Mouse (Mus musculus) MEL (cell line): ENCODE results near the gene Smg5. TPM values are rescaled to one million over a fixed set of nuclear protein-coding genes. Genes with fewer than 3 reads are reported as not detected.
A peak's percentile ranks its signal among the peaks of the same experiment; 100 is the strongest.

ENCODE experiments used
- DNase-seq: peaks from one replicate; pipeline ENCODE4 v3.0.0; 2011; ENCODE audit warnings: low read depth, low spot score
- H3K27ac ChIP-seq: 2 replicates; pipeline ENCODE4 v1.5.1; 2012; ENCODE audit warnings: low read depth, mild to moderate bottlenecking, control low read depth, low read length, moderate library complexity; ENCODE audit not compliant: control insufficient read depth
- H3K27me3 ChIP-seq, 2 experiments: fragments of 150-350 bp in 1 of 2; sonication (generic) in 1 of 2; 2 replicates each; pipeline ENCODE4 v1.6.1; 2012; ENCODE audit warnings: low read length in 2 of 2, mild to moderate bottlenecking in 2 of 2, improper control_type of control experiment in 1 of 2, moderate library complexity in 1 of 2; ENCODE audit not compliant: insufficient read depth in 2 of 2, control insufficient read depth in 1 of 2
- H3K36me3 ChIP-seq, 2 experiments: 2 replicates each; pipeline ENCODE4 v1.6.1; 2012 to 2014; ENCODE audit warnings: low read length in 2 of 2, improper control_type of control experiment in 1 of 2, inconsistent platforms in 1 of 2, mild to moderate bottlenecking in 1 of 2; ENCODE audit not compliant: insufficient read depth in 2 of 2, control insufficient read depth in 1 of 2
- H3K4me1 ChIP-seq, 2 experiments: fragments of 150-350 bp in 1 of 2; sonication (generic) in 1 of 2; 2 replicates each; pipeline ENCODE4 v1.6.1; 2012; ENCODE audit warnings: low read length in 2 of 2, improper control_type of control experiment in 1 of 2, mild to moderate bottlenecking in 1 of 2; ENCODE audit not compliant: insufficient read depth in 2 of 2, control insufficient read depth in 1 of 2
- H3K4me3 ChIP-seq, 2 experiments: fragments of 150-350 bp in 1 of 2; sonication (generic) in 1 of 2; 2 replicates each; pipeline ENCODE4 v1.5.1; 2012; ENCODE audit warnings: low read depth in 2 of 2, low read length in 2 of 2, mild to moderate bottlenecking in 2 of 2, moderate library complexity in 2 of 2, control low read depth in 1 of 2, improper control_type of control experiment in 1 of 2; ENCODE audit not compliant: control insufficient read depth in 1 of 2, insufficient read depth in 1 of 2
- H3K79me2 ChIP-seq: 2 replicates; pipeline ENCODE4 v1.6.1; 2012; ENCODE audit warnings: mild to moderate bottlenecking, low read length, moderate library complexity; ENCODE audit not compliant: control insufficient read depth, poor library complexity, insufficient read depth
- H3K9ac ChIP-seq: 2 replicates; pipeline ENCODE4 v1.6.1; 2012; ENCODE audit warnings: low read depth, mild to moderate bottlenecking, control low read depth, low read length, moderate library complexity; ENCODE audit not compliant: control insufficient read depth, poor library complexity, severe bottlenecking
- H3K9me3 ChIP-seq: fragments of 150-350 bp; sonication (generic); replicated peaks from 2 replicates; pipeline ENCODE4 v1.6.1; 2012; ENCODE audit warnings: mild to moderate bottlenecking, low read length, improper control_type of control experiment, moderate library complexity; ENCODE audit not compliant: insufficient read depth
- CHD1 ChIP-seq: IDR thresholded peaks from 2 replicates; pipeline ENCODE4 v1.6.1; 2012; ENCODE audit warnings: low read depth, mild to moderate bottlenecking, inconsistent platforms, low read length, improper control_type of control experiment
- CHD2 ChIP-seq: IDR thresholded peaks from 2 replicates; pipeline ENCODE4 v1.6.1; 2011; ENCODE audit warnings: low read length, improper control_type of control experiment
- CTCF ChIP-seq, 3 experiments: IDR thresholded peaks in 2 of 3; conservative IDR thresholded peaks in 1 of 3; 2 replicates each; pipeline ENCODE4 v1.5.1; 2011 to 2012; ENCODE audit warnings: low read length in 3 of 3, low read depth in 2 of 3, mild to moderate bottlenecking in 2 of 3, improper control_type of control experiment in 1 of 3, inconsistent platforms in 1 of 3, mixed read lengths in 1 of 3, moderate library complexity in 1 of 3; ENCODE audit not compliant: control insufficient read depth in 1 of 3, insufficient read depth in 1 of 3, poor library complexity in 1 of 3, severe bottlenecking in 1 of 3
- ELF1 ChIP-seq: IDR thresholded peaks from 2 replicates; pipeline ENCODE4 v1.6.1; 2014; ENCODE audit warnings: low read depth, mild to moderate bottlenecking, inconsistent platforms, low read length, improper control_type of control experiment, moderate library complexity
- ETS1 ChIP-seq: IDR thresholded peaks from 2 replicates; pipeline ENCODE4 v1.6.1; 2012; ENCODE audit warnings: low read depth, mild to moderate bottlenecking, inconsistent platforms, low read length, improper control_type of control experiment, moderate library complexity
- GABPA ChIP-seq: IDR thresholded peaks from 2 replicates; pipeline ENCODE4 v1.6.1; 2012; ENCODE audit warnings: low read depth, mild to moderate bottlenecking, inconsistent platforms, low read length, improper control_type of control experiment, moderate library complexity
- GATA1 ChIP-seq: IDR thresholded peaks from 2 replicates; pipeline ENCODE4 v1.6.1; 2011; ENCODE audit warnings: low read depth, low read length, improper control_type of control experiment
- JUND ChIP-seq: IDR thresholded peaks from 2 replicates; pipeline ENCODE4 v1.6.1; 2011; ENCODE audit warnings: low read depth, mild to moderate bottlenecking, improper control_type of control experiment, low read length
- MAFK ChIP-seq: IDR thresholded peaks from 2 replicates; pipeline ENCODE4 v1.6.1; 2011; ENCODE audit warnings: low read depth, mild to moderate bottlenecking, low read length, improper control_type of control experiment, borderline replicate concordance
- MEF2A ChIP-seq: IDR thresholded peaks from 2 replicates; pipeline ENCODE4 v1.6.1; 2014; ENCODE audit warnings: low read depth, mild to moderate bottlenecking, inconsistent platforms, low read length, improper control_type of control experiment; ENCODE audit not compliant: poor library complexity, insufficient replicate concordance, severe bottlenecking; ENCODE audit errors: extremely low read depth
- MXI1 ChIP-seq: IDR thresholded peaks from 2 replicates; pipeline ENCODE4 v1.6.1; 2011; ENCODE audit warnings: mild to moderate bottlenecking, low read depth, low read length, improper control_type of control experiment
- MYB ChIP-seq: IDR thresholded peaks from 2 replicates; pipeline ENCODE4 v1.6.1; 2011; ENCODE audit warnings: mild to moderate bottlenecking, low read depth, low read length, improper control_type of control experiment
- MYC ChIP-seq: IDR thresholded peaks from 2 replicates; pipeline ENCODE4 v1.6.1; 2011; ENCODE audit warnings: low read depth, mild to moderate bottlenecking, low read length, improper control_type of control experiment, moderate library complexity
- POLR2A ChIP-seq, 2 experiments: IDR thresholded peaks; 2 replicates each; pipeline ENCODE4 v1.6.1; 2011 to 2012; ENCODE audit warnings: low read length in 2 of 2, mild to moderate bottlenecking in 2 of 2, control low read depth in 1 of 2, improper control_type of control experiment in 1 of 2, low read depth in 1 of 2, moderate library complexity in 1 of 2; ENCODE audit not compliant: control insufficient read depth in 1 of 2, insufficient read depth in 1 of 2, poor library complexity in 1 of 2
- POLR2AphosphoS2 ChIP-seq: IDR thresholded peaks from 2 replicates; pipeline ENCODE4 v1.6.1; 2011; ENCODE audit warnings: low read length, improper control_type of control experiment
- POLR2AphosphoS5 ChIP-seq: IDR thresholded peaks from 2 replicates; pipeline ENCODE4 v1.6.1; 2012; ENCODE audit warnings: low read depth, borderline replicate concordance, mild to moderate bottlenecking, inconsistent platforms, low read length, moderate library complexity, mixed read lengths
- RAD21 ChIP-seq: IDR thresholded peaks from 2 replicates; pipeline ENCODE4 v1.6.1; 2011; ENCODE audit warnings: mild to moderate bottlenecking, low read depth, low read length, improper control_type of control experiment
- RCOR1 ChIP-seq: IDR thresholded peaks from 2 replicates; pipeline ENCODE4 v1.6.1; 2012; ENCODE audit warnings: low read depth, mild to moderate bottlenecking, inconsistent platforms, low read length, improper control_type of control experiment
- SIN3A ChIP-seq: IDR thresholded peaks from 2 replicates; pipeline ENCODE4 v1.6.1; 2012; ENCODE audit warnings: low read length, improper control_type of control experiment, inconsistent platforms
- SMC3 ChIP-seq: IDR thresholded peaks from 2 replicates; pipeline ENCODE4 v1.6.1; 2011; ENCODE audit warnings: low read depth, low read length, improper control_type of control experiment
- TAL1 ChIP-seq: IDR thresholded peaks from 2 replicates; pipeline ENCODE4 v1.6.1; 2012; ENCODE audit warnings: mild to moderate bottlenecking, inconsistent platforms, low read length, moderate library complexity, mixed read lengths
- TBP ChIP-seq: IDR thresholded peaks from 2 replicates; pipeline ENCODE4 v1.8.0; 2011; ENCODE audit warnings: low read depth, low read length, improper control_type of control experiment
- TCF12 ChIP-seq: IDR thresholded peaks from 2 replicates; pipeline ENCODE4 v1.6.1; 2014; ENCODE audit warnings: low read depth, mild to moderate bottlenecking, inconsistent platforms, low read length, improper control_type of control experiment, moderate library complexity
- UBTF ChIP-seq: IDR thresholded peaks from 2 replicates; pipeline ENCODE4 v1.6.1; 2012; ENCODE audit warnings: low read depth, mild to moderate bottlenecking, inconsistent platforms, low read length, improper control_type of control experiment, moderate library complexity, borderline replicate concordance; ENCODE audit not compliant: insufficient read depth
- USF1 ChIP-seq: IDR thresholded peaks from 2 replicates; pipeline ENCODE4 v1.6.1; 2014; ENCODE audit warnings: low read depth, mild to moderate bottlenecking, inconsistent platforms, low read length, improper control_type of control experiment, moderate library complexity
- USF2 ChIP-seq, 2 experiments: IDR thresholded peaks; 2 replicates each; pipeline ENCODE4 v1.6.1; 2011 to 2012; ENCODE audit warnings: improper control_type of control experiment in 2 of 2, low read length in 2 of 2, borderline replicate concordance in 1 of 2, inconsistent platforms in 1 of 2, low read depth in 1 of 2, mild to moderate bottlenecking in 1 of 2; ENCODE audit not compliant: insufficient read depth in 1 of 2
- ZC3H11A ChIP-seq: IDR thresholded peaks from 2 replicates; pipeline ENCODE4 v1.6.1; 2012; ENCODE audit warnings: low read depth, mild to moderate bottlenecking, inconsistent platforms, low read length, improper control_type of control experiment
- ZKSCAN1 ChIP-seq: IDR thresholded peaks from 2 replicates; pipeline ENCODE4 v1.6.1; 2012; ENCODE audit warnings: low read depth, mild to moderate bottlenecking, inconsistent platforms, low read length, improper control_type of control experiment, moderate library complexity
- ZMIZ1 ChIP-seq: IDR thresholded peaks from 2 replicates; pipeline ENCODE4 v1.6.1; 2012; ENCODE audit warnings: low read depth, mild to moderate bottlenecking, inconsistent platforms, low read length, improper control_type of control experiment, moderate library complexity
- polyA plus RNA-seq, 2 experiments: library from polyadenylated mRNA; stranded (reverse) in 1 of 2; unstranded in 1 of 2; fragments of >175 nt in 1 of 2; fragments of >200 nt in 1 of 2; gene quantifications; 2 replicates each; pipeline versions ENCODE4 v1.2.1 to v1.2.4; 2012; ENCODE audit warnings: low replicate concordance in 2 of 2, low read depth in 1 of 2; ENCODE audit not compliant: insufficient read length in 2 of 2, insufficient read depth in 1 of 2, missing spikeins in 1 of 2
- total RNA-seq: library from RNA; depleted of rRNA; stranded (reverse); fragments of 300-350 nt; gene quantifications from 2 replicates; pipeline ENCODE4 v1.2.3, GENCODE M21; 2012

Smg5 gene
- total and polyA plus RNA-seq, 3 experiments, result 97.9 to 148 (median 123) TPM

DNA sequence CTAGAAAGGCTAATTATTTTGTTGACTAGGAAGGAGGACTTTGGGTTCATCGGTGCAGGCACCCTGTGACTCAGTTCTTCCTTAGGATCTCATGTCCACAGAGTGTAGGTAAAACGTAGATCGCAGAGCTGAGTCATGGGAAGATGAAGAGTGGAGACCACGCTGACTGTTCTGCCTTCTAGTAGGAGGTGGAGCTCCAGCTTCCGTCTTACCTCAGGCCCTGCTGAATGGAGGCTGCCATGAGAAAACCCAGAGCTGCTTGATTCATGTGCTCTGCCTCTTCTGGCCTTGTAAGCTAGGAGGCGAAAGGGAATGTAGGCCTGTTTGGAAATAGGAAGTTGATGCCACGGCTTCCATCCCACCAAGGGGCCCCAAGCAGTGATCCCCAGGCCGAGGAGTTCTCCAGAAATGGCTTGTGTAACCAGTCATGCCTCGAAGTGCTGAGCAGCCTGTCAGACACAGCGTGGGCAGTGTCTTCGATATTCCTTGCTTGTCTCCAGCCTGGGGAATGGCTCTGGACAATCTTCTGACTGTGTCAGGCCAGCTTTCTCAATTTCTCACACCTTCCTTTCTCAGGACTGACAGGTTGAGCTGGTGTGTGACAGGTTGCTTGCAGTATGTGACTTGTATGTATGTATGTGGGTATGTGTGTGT is 1.4 kb downstream of the Smg5 start:
- H3K9ac ChIP-seq, result no peak overlapping the region
- DNase-seq, result peak; percentile 52
- no peaks in the 10 kb centered on the region for H3K9me3 ChIP-seq
- H3K36me3 ChIP-seq, result peaks cover 8 to 29% of the 10 kb centered on the region in 2 experiments
- peaks cover 3 to 27% of the 10 kb centered on the region in 2 experiments; a peak in 3 of 4 replicates for H3K4me1 ChIP-seq
- TF ChIP-seq MYB, result no peak
- no peak for TF ChIP-seq ELF1
- no peak for TF ChIP-seq GATA1
- no peak for TF ChIP-seq MAFK
- TF ChIP-seq JUND, result no peak
- TF ChIP-seq POLR2AphosphoS5, result no peak
- TF ChIP-seq TBP, result no peak
- TF ChIP-seq MYC, result no peak
- TF ChIP-seq MXI1, result no peak
- TF ChIP-seq GABPA, result no peak
- TF ChIP-seq TAL1, result no peak
- no peaks in the 10 kb centered on the region for H3K27me3 ChIP-seq
- no peak overlapping the region for H3K4me3 ChIP-seq
- peaks cover 33% of the 10 kb centered on the region for H3K79me2 ChIP-seq
- no peak overlapping the region for H3K27ac ChIP-seq

DNA sequence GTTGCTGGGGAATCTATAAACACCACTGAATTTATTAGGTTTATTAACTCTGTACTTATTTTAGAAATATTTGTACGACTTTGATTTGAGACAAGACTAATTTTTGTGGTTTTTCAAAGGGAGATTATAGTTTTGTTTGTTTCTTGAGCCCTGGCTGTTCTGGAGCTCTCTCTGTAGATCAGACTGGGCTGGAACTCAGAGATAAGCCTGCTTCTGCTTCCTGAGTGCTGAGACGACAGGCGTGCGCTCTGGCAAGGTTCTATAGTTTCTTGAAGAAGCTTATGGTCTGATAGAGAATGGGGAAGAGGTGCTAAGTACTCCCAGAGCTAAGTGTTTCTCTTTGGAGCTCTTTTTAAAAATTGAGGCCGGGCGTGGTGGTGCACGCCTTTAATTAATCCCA is 2.3 kb downstream of the Smg5 start:
- Histone ChIP-seq H3K27ac (peak overlapping the region; percentile 5; the same call in 1 of the 2 replicates), H3K9me3 (no peaks in the 10 kb centered on the region), H3K4me1 (peaks cover 3 to 27% of the 10 kb centered on the region in 2 experiments; a peak in 3 of 4 replicates), H3K4me3 (no peak overlapping the region), H3K36me3 (peaks cover 8 to 29% of the 10 kb centered on the region in 2 experiments), H3K27me3 (no peaks in the 10 kb centered on the region), H3K79me2 (peaks cover 33% of the 10 kb centered on the region), H3K9ac (no peak overlapping the region)
- DNase-seq, result peak; percentile 98
- TF ChIP-seq POLR2A (IDR thresholded peaks at IDR 0.05; ENCODE audit: control insufficient read depth in 1 of 2, insufficient read depth in 1 of 2, low read depth in 1 of 2, low read length in 2 of 2, poor library complexity in 1 of 2), result 0 out of 4 replicates have a peak, but pooled peaks of 1 of the 2 experiments have one; percentile 30
- no peak for TF ChIP-seq POLR2AphosphoS2
- TF ChIP-seq CHD1, result no peak
- peak; percentile 97 for TF ChIP-seq TCF12
- TF ChIP-seq MAFK, result peak; percentile 82; the same call in 1 of the 2 replicates
- no peak for TF ChIP-seq USF2 (IDR thresholded peaks at IDR 0.05; ENCODE audit: borderline replicate concordance in 1 of 2, insufficient read depth in 1 of 2, low read depth in 1 of 2, low read length in 2 of 2)
- TF ChIP-seq UBTF, result no peak
- TF ChIP-seq CTCF (IDR thresholded peaks at IDR 0.05 in 2 of 3, conservative IDR thresholded peaks at IDR 0.05 in 1 of 3; ENCODE audit: control insufficient read depth in 1 of 3, insufficient read depth in 1 of 3, low read depth in 2 of 3, low read length in 3 of 3, poor library complexity in 1 of 3, severe bottlenecking in 1 of 3), result no peak
- TF ChIP-seq ETS1, result peak; percentile 94
- TF ChIP-seq MEF2A, result peak; percentile 84
- peak; percentile 100 for TF ChIP-seq RCOR1
- TF ChIP-seq POLR2AphosphoS5, result no peak
- TF ChIP-seq USF1, result no peak
- TF ChIP-seq SMC3, result no peak
- peak; percentile 93 for TF ChIP-seq MXI1
- TF ChIP-seq ZMIZ1, result no peak
- TF ChIP-seq CHD2, result no peak; the same call in 1 of the 2 replicates
- TF ChIP-seq ELF1, result peak; percentile 56; the same call in 1 of the 2 replicates
- TF ChIP-seq TAL1, result peak; percentile 94
- TF ChIP-seq SIN3A, result peak; percentile 95
- no peak for TF ChIP-seq MYB
- TF ChIP-seq TBP, result peak; percentile 76
- no peak for TF ChIP-seq GABPA
- no peak for TF ChIP-seq RAD21
- TF ChIP-seq ZC3H11A, result no peak
- no peak for TF ChIP-seq ZKSCAN1
